Comparison of ENCODE assay signal across 24 mouse cellular contexts in genomic region chr5:108446973-108447372, GRCm38 (mm10). TPM values are rescaled to one million over a fixed set of nuclear protein-coding genes. Genes with fewer than 3 reads are reported as not detected.
DNase-seq lines count a peak whose midpoint lies in the region; ATAC-seq and TF ChIP-seq lines count a peak whose summit lies in the region.
"Had no signal": no experiment of that assay in that cellular context is flagged by ENCODE, and none has a peak within 500 bp of the region (broad histone marks: within the 10 kb centered on the region; RNA-seq: fewer than 3 reads in every experiment).

No protein-coding gene starts in this region.

- no peak for TF ChIP-seq CTCF in liver, postnatal 0 days (IDR thresholded peaks at IDR 0.05; ENCODE audit: low read depth)

- H3K36me3 ChIP-seq in liver, postnatal 0 days (replicated peaks; ENCODE audit: insufficient read depth, low read length), result no peaks in the 10 kb centered on the region
- H3K36me3 ChIP-seq: forebrain, embryonic 10.5 days; kidney, embryonic 15.5 days; lung, embryonic 15.5 days; midbrain, embryonic 10.5 days; neural tube, embryonic 15.5 days had no signal

- intact Hi-C loops in heart, postnatal 14 days (cut with DNase I), result no loop called here

- TF ChIP-seq EP300 in liver, postnatal 0 days (IDR thresholded peaks at IDR 0.05; ENCODE audit: low read depth), result no peak

- no peaks in the 10 kb centered on the region for H3K27me3 ChIP-seq in liver, postnatal 0 days (ENCODE audit: insufficient read depth, low read length)

- H3K4me2 ChIP-seq in liver, postnatal 0 days (ENCODE audit: low read depth, low read length), result no peak overlapping the region
- H3K4me2 ChIP-seq: heart, embryonic 11.5 days; hindbrain, embryonic 14.5 days; kidney, embryonic 15.5 days; lung, embryonic 15.5 days; neural tube, embryonic 15.5 days had no signal

- H3K4me3 ChIP-seq in liver, postnatal 0 days (ENCODE audit: low read depth, low read length), result no peak overlapping the region
- H3K4me3 ChIP-seq: forebrain, embryonic 10.5 days; kidney, embryonic 15.5 days; lung, embryonic 15.5 days; midbrain, embryonic 10.5 days; neural tube, embryonic 15.5 days had no signal

- DNase-seq in heart, adult 11 months, result peak; percentile 91
- DNase-seq in heart, postnatal 14 days, result no peak
- DNase-seq in 416B (ENCODE audit: low read depth), result peak; percentile 68
- no peak for DNase-seq in liver, postnatal 0 days
- peak; percentile 70 to 80 for DNase-seq in monocyte, adult 2 months (ENCODE audit: low read depth in 1 of 2, low spot score in 2 of 2)
- no peak for DNase-seq in urinary bladder, postnatal 25 days (ENCODE audit: low spot score)
- DNase-seq in thymus, postnatal 4 days, result no peak
- DNase-seq in right cerebral cortex, postnatal 25 days, result no peak
- DNase-seq: adrenal gland, postnatal 14 days; cerebellum, adult 9-11 months; forebrain, postnatal 0 days; gastrocnemius, postnatal 36 days; heart, postnatal 10 days; kidney, postnatal 4 days had no signal

- WGBS in liver, postnatal 0 days (ENCODE audit: insufficient replicate concordance), result 53% methylated on average over 3 of the region's 3 CpGs

- H3K27ac ChIP-seq in liver, postnatal 0 days (ENCODE audit: low read depth), result no peak overlapping the region
- H3K27ac ChIP-seq: forebrain, embryonic 10.5 days; hindbrain, embryonic 14.5 days; kidney, embryonic 15.5 days; lung, embryonic 15.5 days; midbrain, embryonic 10.5 days; neural tube, embryonic 15.5 days had no signal

- peaks cover 12% of the 10 kb centered on the region for H3K4me1 ChIP-seq in liver, postnatal 0 days (ENCODE audit: insufficient read depth)
- H3K4me1 ChIP-seq: neural tube, embryonic 15.5 days had no signal

- no peaks in the 10 kb centered on the region for H3K9me3 ChIP-seq in liver, postnatal 0 days (ENCODE audit: low read length)
- H3K9me3 ChIP-seq: forebrain, embryonic 10.5 days; kidney, embryonic 15.5 days; lung, embryonic 15.5 days; midbrain, embryonic 10.5 days; neural tube, embryonic 15.5 days had no signal

- ATAC-seq in liver, postnatal 0 days, result peak; percentile 14; the same call in 1 of the 2 replicates
- ATAC-seq: CD4-positive, CD25-positive, alpha-beta regulatory T cell, adult 4 months; forebrain, postnatal 0 days had no signal

- H3K9ac ChIP-seq in liver, postnatal 0 days (replicated peaks), result no peak overlapping the region
- H3K9ac ChIP-seq: forebrain, postnatal 0 days; hindbrain, embryonic 14.5 days; kidney, embryonic 15.5 days; lung, embryonic 15.5 days; neural tube, embryonic 15.5 days had no signal

RNA-seq across cellular contexts. Expression of gene Mfsd7a, which starts 1.7 kb away (rescaled TPM):
- 1 to 10 TPM; 1.1 to 1.4 TPM for total RNA-seq in heart, postnatal 14 days (2021)
- polyA plus RNA-seq in liver, postnatal 0 days (2015; fragmentation: Nextera tagmentation; extraction: Ambion mirVana), result 0.30 and 0.41 TPM in 2 replicates
- polyA plus RNA-seq: CD4-positive, CD25-positive, alpha-beta regulatory T cell, adult 4 months had no signal

RNA-seq across cellular contexts. Expression of gene Atp5k, which starts 12.7 kb away (rescaled TPM):
- total RNA-seq in heart, postnatal 14 days (2021), result 100 to 1,000 TPM; 860 to 886 TPM
- 411 and 430 TPM in 2 replicates for polyA plus RNA-seq in liver, postnatal 0 days (2015; fragmentation: Nextera tagmentation; extraction: Ambion mirVana)

RNA-seq across cellular contexts. Expression of gene Pcgf3, which starts 14.1 kb away (rescaled TPM):
- total RNA-seq in heart, postnatal 14 days (2021), result 10 to 100 TPM; 40.9 to 43.4 TPM
- polyA plus RNA-seq in liver, postnatal 0 days (2015; fragmentation: Nextera tagmentation; extraction: Ambion mirVana), result 3.8 and 5.0 TPM in 2 replicates

RNA-seq across cellular contexts. Expression of gene Pde6b, which starts 58.8 kb away (rescaled TPM):
- total RNA-seq in heart, postnatal 14 days (2021), result not detected
- polyA plus RNA-seq in liver, postnatal 0 days (2015; fragmentation: Nextera tagmentation; extraction: Ambion mirVana), result 0.06 and 0.15 TPM in 2 replicates
- total RNA-seq: adrenal gland, postnatal 14 days; gastrocnemius, postnatal 36 days; heart, postnatal 10 days had no signal
- polyA plus RNA-seq: brain, embryonic 14.5 days; embryonic facial prominence, embryonic 14.5 days had no signal

Comparison
In these comparisons a context has a peak if more than half of its experiments do, and no peak if none do; other contexts are left out.
1. DNase-seq: peak in heart, adult 11 months (single experiment), 416B (single experiment) and monocyte, adult 2 months (2 of 2); none in heart, postnatal 14 days (0 of 2), liver, postnatal 0 days (single experiment), urinary bladder, postnatal 25 days (single experiment), thymus, postnatal 4 days (single experiment) and right cerebral cortex, postnatal 25 days (single experiment).